Comparison of ENCODE assay signal across 11 mouse cellular contexts in genomic region chr9:21328041-21328440, GRCm38 (mm10). TPM values are rescaled to one million over a fixed set of nuclear protein-coding genes. Genes with fewer than 3 reads are reported as not detected.
A peak's percentile ranks its signal among the peaks of the same experiment; 100 is the strongest.
DNase-seq lines count a peak whose midpoint lies in the region; ATAC-seq and TF ChIP-seq lines count a peak whose summit lies in the region.
"Had no signal": no experiment of that assay in that cellular context is flagged by ENCODE, and none has a peak within 500 bp of the region (broad histone marks: within the 10 kb centered on the region; RNA-seq: fewer than 3 reads in every experiment).

No protein-coding gene starts in this region.

- no peak for DNase-seq in testis, postnatal 14 days (ENCODE audit: low spot score)
- peak; percentile 84 for DNase-seq in naive thymus-derived CD4-positive, alpha-beta T cell, adult 2 months (ENCODE audit: low read depth)
- DNase-seq in cerebellum, adult 9-11 months = no peak
- DNase-seq: gastrocnemius, postnatal 10 days; kidney, postnatal 36 days; lung, embryonic 14.5 days had no signal

- H3K9ac ChIP-seq in kidney, embryonic 16.5 days (replicated peaks; ENCODE audit: low read length) = no peak overlapping the region
- no peak overlapping the region for H3K9ac ChIP-seq in hindbrain, embryonic 12.5 days
- H3K9ac ChIP-seq: hindbrain, embryonic 14.5 days; lung, embryonic 14.5 days had no signal

- H3K4me1 ChIP-seq in testis, adult 2 months (ENCODE audit: control insufficient read depth, insufficient read depth, low read length) = peaks cover 7% of the 10 kb centered on the region
- peaks cover 20% of the 10 kb centered on the region for H3K4me1 ChIP-seq in bone marrow, adult 2 months (ENCODE audit: control insufficient read depth, insufficient read depth, low read length)
- H3K4me1 ChIP-seq in kidney, embryonic 16.5 days (ENCODE audit: insufficient read depth, low read length) = peaks cover 12% of the 10 kb centered on the region
- H3K4me1 ChIP-seq in hindbrain, embryonic 12.5 days = peaks cover 18% of the 10 kb centered on the region

- no peaks in the 10 kb centered on the region for H3K27me3 ChIP-seq in testis, adult 2 months (ENCODE audit: control insufficient read depth, insufficient read depth, low read length)
- H3K27me3 ChIP-seq in kidney, embryonic 16.5 days (ENCODE audit: insufficient read depth, low read length) = no peaks in the 10 kb centered on the region
- H3K27me3 ChIP-seq in hindbrain, embryonic 12.5 days = no peaks in the 10 kb centered on the region

- no peaks in the 10 kb centered on the region for H3K36me3 ChIP-seq in testis, adult 2 months (ENCODE audit: control insufficient read depth, insufficient read depth, low read length)
- H3K36me3 ChIP-seq in kidney, embryonic 16.5 days (ENCODE audit: insufficient read depth, low read length) = peaks cover 7% of the 10 kb centered on the region; the same call in 1 of the 2 replicates
- H3K36me3 ChIP-seq in hindbrain, embryonic 12.5 days = no peaks in the 10 kb centered on the region; the same call in 1 of the 2 replicates

- H3K4me3 ChIP-seq in testis, adult 2 months (ENCODE audit: control insufficient read depth, low read depth, low read length) = no peak overlapping the region
- peak overlapping the region; percentile 17 for H3K4me3 ChIP-seq in bone marrow, adult 2 months (replicated peaks; ENCODE audit: control insufficient read depth, low read depth, low read length)
- no peak overlapping the region for H3K4me3 ChIP-seq in kidney, embryonic 16.5 days (ENCODE audit: low read length)
- H3K4me3 ChIP-seq in hindbrain, embryonic 12.5 days = no peak overlapping the region

- H3K4me2 ChIP-seq in kidney, embryonic 16.5 days (replicated peaks; ENCODE audit: low read depth, low read length) = no peak overlapping the region
- no peak overlapping the region for H3K4me2 ChIP-seq in hindbrain, embryonic 12.5 days (replicated peaks)
- H3K4me2 ChIP-seq: hindbrain, embryonic 14.5 days; lung, embryonic 14.5 days had no signal

- no peak for TF ChIP-seq CTCF in testis, adult 2 months (IDR thresholded peaks at IDR 0.05; ENCODE audit: control insufficient read depth, insufficient read depth, insufficient replicate concordance, low read depth, low read length)
- TF ChIP-seq CTCF in bone marrow, adult 2 months (IDR thresholded peaks at IDR 0.05; ENCODE audit: control insufficient read depth, insufficient read depth, low read length) = no peak

- no peak for ATAC-seq in kidney, embryonic 16.5 days (ENCODE audit: low FRiP score, low TSS enrichment)
- no peak for ATAC-seq in hindbrain, embryonic 12.5 days (ENCODE audit: low FRiP score)

- H3K27ac ChIP-seq in testis, adult 2 months (ENCODE audit: control insufficient read depth, insufficient read depth, low read depth, low read length) = peak overlapping the region; percentile 67
- H3K27ac ChIP-seq in bone marrow, adult 2 months (ENCODE audit: control insufficient read depth, insufficient read depth, low read depth, low read length, poor library complexity) = peak overlapping the region; percentile 83
- H3K27ac ChIP-seq in kidney, embryonic 16.5 days (ENCODE audit: low read length) = no peak overlapping the region
- H3K27ac ChIP-seq in hindbrain, embryonic 12.5 days = no peak overlapping the region
- H3K27ac ChIP-seq: hindbrain, embryonic 14.5 days had no signal

- H3K9me3 ChIP-seq in kidney, embryonic 16.5 days (ENCODE audit: low read length) = no peaks in the 10 kb centered on the region
- H3K9me3 ChIP-seq in hindbrain, embryonic 12.5 days (replicated peaks) = no peaks in the 10 kb centered on the region

- 8% methylated on average over 3 of the region's 3 CpGs for WGBS in bone marrow, adult 2 months
- 71% methylated on average over 3 of the region's 3 CpGs for WGBS in kidney, embryonic 16.5 days
- 80% methylated on average over 3 of the region's 3 CpGs for WGBS in hindbrain, embryonic 12.5 days

- TF ChIP-seq POLR2A in testis, adult 2 months (IDR thresholded peaks at IDR 0.05; ENCODE audit: control insufficient read depth, low read depth, low read length) = no peak
- TF ChIP-seq POLR2A in bone marrow, adult 2 months (IDR thresholded peaks at IDR 0.05; ENCODE audit: borderline replicate concordance, control insufficient read depth, low read depth, low read length) = no peak

RNA-seq across cellular contexts. Expression of gene Slc44a2, which starts 7.5 kb away (rescaled TPM):
- 35.1 and 47.1 TPM in 2 replicates for polyA plus RNA-seq in testis, adult 2 months (2012; rRNA removed)
- 57.3 and 106 TPM in 2 replicates for polyA plus RNA-seq in bone marrow, adult 2 months (2011; ENCODE audit: insufficient read depth, insufficient read length, low replicate concordance, missing spikeins)
- polyA plus RNA-seq in kidney, embryonic 16.5 days (2015; fragmentation: Nextera tagmentation; extraction: Ambion mirVana) = 116 and 122 TPM in 2 replicates
- 86.8 and 93.2 TPM in 2 replicates for polyA plus RNA-seq in hindbrain, embryonic 12.5 days (2016; fragmentation: Nextera tagmentation; extraction: Ambion mirVana)

RNA-seq across cellular contexts. Expression of gene Ap1m2, which starts 15.9 kb away (rescaled TPM):
- 3.0 and 3.8 TPM in 2 replicates for polyA plus RNA-seq in testis, adult 2 months (2012; rRNA removed)
- polyA plus RNA-seq in bone marrow, adult 2 months (2011; ENCODE audit: insufficient read depth, insufficient read length, low replicate concordance, missing spikeins) = 1.8 TPM in 1 of 2 replicates, not detected in the other
- polyA plus RNA-seq in kidney, embryonic 16.5 days (2015; fragmentation: Nextera tagmentation; extraction: Ambion mirVana) = 45.2 and 48.9 TPM in 2 replicates
- polyA plus RNA-seq in hindbrain, embryonic 12.5 days (2016; fragmentation: Nextera tagmentation; extraction: Ambion mirVana) = 3.2 and 7.6 TPM in 2 replicates

RNA-seq across cellular contexts. Expression of gene Cdkn2d, which starts 36.8 kb away (rescaled TPM):
- polyA plus RNA-seq in testis, adult 2 months (2012; rRNA removed) = 98.6 and 107 TPM in 2 replicates
- polyA plus RNA-seq in bone marrow, adult 2 months (2011; ENCODE audit: insufficient read depth, insufficient read length, low replicate concordance, missing spikeins) = 84.1 and 99.0 TPM in 2 replicates
- polyA plus RNA-seq in kidney, embryonic 16.5 days (2015; fragmentation: Nextera tagmentation; extraction: Ambion mirVana) = 50.9 and 51.7 TPM in 2 replicates
- 72.0 and 72.7 TPM in 2 replicates for polyA plus RNA-seq in hindbrain, embryonic 12.5 days (2016; fragmentation: Nextera tagmentation; extraction: Ambion mirVana)

RNA-seq across cellular contexts. Expression of gene Ilf3, which starts 39.6 kb away (rescaled TPM):
- 81.9 and 82.1 TPM in 2 replicates for polyA plus RNA-seq in testis, adult 2 months (2012; rRNA removed)
- 24.2 and 40.1 TPM in 2 replicates for polyA plus RNA-seq in bone marrow, adult 2 months (2011; ENCODE audit: insufficient read depth, insufficient read length, low replicate concordance, missing spikeins)
- 208 and 220 TPM in 2 replicates for polyA plus RNA-seq in kidney, embryonic 16.5 days (2015; fragmentation: Nextera tagmentation; extraction: Ambion mirVana)
- 283 and 294 TPM in 2 replicates for polyA plus RNA-seq in hindbrain, embryonic 12.5 days (2016; fragmentation: Nextera tagmentation; extraction: Ambion mirVana)

RNA-seq across cellular contexts. Expression of gene Kri1, which starts 40.3 kb away (rescaled TPM):
- 35.0 and 36.9 TPM in 2 replicates for polyA plus RNA-seq in testis, adult 2 months (2012; rRNA removed)
- polyA plus RNA-seq in bone marrow, adult 2 months (2011; ENCODE audit: insufficient read depth, insufficient read length, low replicate concordance, missing spikeins) = 50.1 and 105 TPM in 2 replicates
- 14.6 and 20.0 TPM in 2 replicates for polyA plus RNA-seq in kidney, embryonic 16.5 days (2015; fragmentation: Nextera tagmentation; extraction: Ambion mirVana)
- polyA plus RNA-seq in hindbrain, embryonic 12.5 days (2016; fragmentation: Nextera tagmentation; extraction: Ambion mirVana) = 18.1 and 23.6 TPM in 2 replicates

Comparison
In these comparisons a context has a peak if more than half of its experiments do, and no peak if none do; other contexts are left out.
1. H3K27ac ChIP-seq: peak in testis, adult 2 months (single experiment) and bone marrow, adult 2 months (single experiment); none in kidney, embryonic 16.5 days (single experiment) and hindbrain, embryonic 12.5 days (single experiment).